Mouse (Mus musculus): ENCODE data around the gene Morn1.
A peak's percentile ranks its signal among the peaks of the same experiment; 100 is the strongest.
"Not testable (repeated sequence)": the region's sequence is repeated elsewhere in the genome, so short reads cannot be mapped to it uniquely, and the experiment has no call there.

Gene Morn1

GRCm38 (mm10) chr4:155078808-155079207 is 7.6 kb upstream of the Morn1 start:
- not testable (repeated sequence) for DNase-seq (ENCODE audit: low spot score in 2 of 2)

- DNase-seq (ENCODE audit: low spot score in 2 of 2): no peak
Measured at GRCm38 (mm10) chr4:155079666-155080065, 6.7 kb upstream of the Morn1 start.

- DNase-seq (ENCODE audit: low spot score in 2 of 2): no peak
Measured at GRCm38 (mm10) chr4:155083553-155083952, 2.8 kb upstream of the Morn1 start.

- no peak for DNase-seq (ENCODE audit: low spot score in 2 of 2)
Measured at GRCm38 (mm10) chr4:155084351-155084750, 2.0 kb upstream of the Morn1 start.

GRCm38 (mm10) chr4:155085206-155086107 is 920 bp upstream of the Morn1 start:
- no peak for DNase-seq (ENCODE audit: low spot score in 2 of 2)

GRCm38 (mm10) chr4:155089241-155089640 is 2.9 kb downstream of the Morn1 start:
- DNase-seq (ENCODE audit: low spot score in 2 of 2): no peak

GRCm38 (mm10) chr4:155090147-155090546 is 3.8 kb downstream of the Morn1 start:
- DNase-seq (ENCODE audit: low spot score in 2 of 2): no peak

- no peak for DNase-seq (ENCODE audit: low spot score in 2 of 2)
Measured at GRCm38 (mm10) chr4:155090688-155091449, 4.5 kb downstream of the Morn1 start.

- no peak for DNase-seq (ENCODE audit: low spot score in 2 of 2)
Measured at GRCm38 (mm10) chr4:155092718-155093430, 6.5 kb downstream of the Morn1 start.

- DNase-seq (ENCODE audit: low spot score in 2 of 2): no peak
Measured at GRCm38 (mm10) chr4:155093431-155094149, 7.2 kb downstream of the Morn1 start.

GRCm38 (mm10) chr4:155094565-155094964 is 8.2 kb downstream of the Morn1 start:
- peak; percentile 46 to 47 for DNase-seq (ENCODE audit: low spot score in 2 of 2)

- peak; percentile 86 to 88 for DNase-seq (ENCODE audit: low spot score in 2 of 2)
Measured at GRCm38 (mm10) chr4:155095238-155095900, 9.0 kb downstream of the Morn1 start.

GRCm38 (mm10) chr4:155095967-155096366 is 9.6 kb downstream of the Morn1 start:
- DNase-seq (ENCODE audit: low spot score in 2 of 2): no peak

GRCm38 (mm10) chr4:155097452-155097851 is 11.1 kb downstream of the Morn1 start:
- no peak for DNase-seq (ENCODE audit: low spot score in 2 of 2)

- no peak for DNase-seq (ENCODE audit: low spot score in 2 of 2)
Measured at GRCm38 (mm10) chr4:155098572-155098971, 12.2 kb downstream of the Morn1 start.

- DNase-seq (ENCODE audit: low spot score in 2 of 2): no peak
Measured at GRCm38 (mm10) chr4:155107886-155108285, 21.5 kb downstream of the Morn1 start.

GRCm38 (mm10) chr4:155109471-155109870 is 23.1 kb downstream of the Morn1 start:
- no peak for DNase-seq (ENCODE audit: low spot score in 2 of 2)

- peak in 1 of 2 experiments; percentile 35 for DNase-seq (ENCODE audit: low spot score in 2 of 2)
Measured at GRCm38 (mm10) chr4:155113766-155114410, 27.5 kb downstream of the Morn1 start.

GRCm38 (mm10) chr4:155116607-155117006 is 30.2 kb downstream of the Morn1 start:
- no peak for DNase-seq (ENCODE audit: low spot score in 2 of 2)

- no peak for DNase-seq (ENCODE audit: low spot score in 2 of 2)
Measured at GRCm38 (mm10) chr4:155117396-155117978, 31.1 kb downstream of the Morn1 start.

Measured in right cerebral cortex, adult 2 months (tissue).